Mouse (Mus musculus): Measurements from ENCODE around the gene Adk. TPM values are rescaled to one million over a fixed set of nuclear protein-coding genes. Genes with fewer than 3 reads are reported as not detected.

The Adk gene
- total RNA-seq, 2 experiments from 2014 or later, result 38.6 to 52.8 TPM

Other genes starting within 250 kb of the Adk start
- 0.38 and 0.84 TPM in 2 replicates for gene Plau, start 215.9 kb upstream of the Adk start, total RNA-seq (2015; ENCODE audit: low replicate concordance)
- gene Plau, start 215.9 kb upstream of the Adk start, total RNA-seq (2017; ENCODE audit: low replicate concordance), result 2.8 and 9.6 TPM in 2 replicates
- gene Vcl, start 123.2 kb upstream of the Adk start, total RNA-seq (2015; ENCODE audit: low replicate concordance), result 42.1 and 45.6 TPM in 2 replicates
- gene Vcl, start 123.2 kb upstream of the Adk start, total RNA-seq (2017; ENCODE audit: low replicate concordance), result 28.2 and 34.6 TPM in 2 replicates
- 35.9 and 62.6 TPM in 2 replicates for gene Ap3m1, start 66 bp upstream of the Adk start, total RNA-seq (2015; ENCODE audit: low replicate concordance)
- gene Ap3m1, start 66 bp upstream of the Adk start, total RNA-seq (2017; ENCODE audit: low replicate concordance), result 14.1 and 34.0 TPM in 2 replicates